Mouse (Mus musculus) embryonic facial prominence, embryonic 13.5 days (tissue): ENCODE data around the gene 1110065P20Rik. TPM values are rescaled to one million over a fixed set of nuclear protein-coding genes. Genes with fewer than 3 reads are reported as not detected.

Source experiments
- ATAC-seq: fragments of 200-750 bp; cut with Nextera tagmentation; 2 replicates; pipeline ENCODE4 v1.8.0; 2017; ENCODE audit warnings: low read depth; ENCODE audit not compliant: insufficient number of reproducible peaks, insufficient read depth, low FRiP score, low TSS enrichment
- H3K27ac ChIP-seq: fragments of 300-500 bp; sonication (generic); 2 replicates; pipeline ENCODE4 v1.5.1; 2015; ENCODE audit warnings: moderate library complexity, mild to moderate bottlenecking, inconsistent platforms
- H3K27me3 ChIP-seq: fragments of 300-500 bp; sonication (generic); 2 replicates; pipeline ENCODE4 v1.6.1; 2015; ENCODE audit warnings: mild to moderate bottlenecking, inconsistent platforms
- H3K36me3 ChIP-seq: fragments of 300-500 bp; sonication (generic); 2 replicates; pipeline ENCODE4 v1.6.1; 2015; ENCODE audit warnings: mild to moderate bottlenecking, inconsistent platforms
- H3K4me1 ChIP-seq: fragments of 300-500 bp; sonication (generic); 2 replicates; pipeline ENCODE4 v1.6.1; 2015; ENCODE audit warnings: inconsistent platforms
- H3K4me2 ChIP-seq: fragments of 300-500 bp; sonication (generic); 2 replicates; pipeline ENCODE4 v1.6.1; 2015; ENCODE audit warnings: moderate library complexity, mild to moderate bottlenecking, inconsistent platforms
- H3K4me3 ChIP-seq: fragments of 300-500 bp; sonication (generic); 2 replicates; pipeline ENCODE4 v1.5.1; 2015; ENCODE audit warnings: mild to moderate bottlenecking, inconsistent platforms
- H3K9ac ChIP-seq: fragments of 300-500 bp; sonication (generic); 2 replicates; pipeline ENCODE4 v1.6.1; 2015; ENCODE audit warnings: mild to moderate bottlenecking, inconsistent platforms
- H3K9me3 ChIP-seq: fragments of 300-500 bp; sonication (generic); 2 replicates; pipeline ENCODE4 v1.6.1; 2016; ENCODE audit warnings: inconsistent platforms
- WGBS: fragments of 180-500 bp; shearing (Covaris S2); methylation state at CpG from one replicate; pipeline ENCODE4 v1.1.7; 2015; ENCODE audit warnings: mixed read lengths; 5-methylcytosine and 5-hydroxymethylcytosine counted together
- polyA plus RNA-seq: library from polyadenylated mRNA; unstranded; fragments of >200 nt; fragmentation: Nextera tagmentation; extraction: Ambion mirVana; gene quantifications from 2 replicates; pipeline ENCODE4 v1.2.1, GENCODE M21; 2015

The 1110065P20Rik gene
- polyA plus RNA-seq, 1 experiment from 2014 or later: 60.0 TPM

- H3K4me2 ChIP-seq: no peak overlapping the region
- no peaks in the 10 kb centered on the region for H3K4me1 ChIP-seq
- peaks cover 7% of the 10 kb centered on the region; the same call in 1 of the 2 replicates for H3K9me3 ChIP-seq
- 94% methylated on average over 1 of the region's 1 CpGs for WGBS
- H3K9ac ChIP-seq: no peak overlapping the region
- no peak overlapping the region for H3K4me3 ChIP-seq
- H3K27me3 ChIP-seq: no peaks in the 10 kb centered on the region
- no peaks in the 10 kb centered on the region for H3K36me3 ChIP-seq
- no peak for ATAC-seq
- no peak overlapping the region for H3K27ac ChIP-seq
Measured at GRCm38 (mm10) chr4:124872719-124873118, 21.7 kb upstream of the 1110065P20Rik start.

DNA sequence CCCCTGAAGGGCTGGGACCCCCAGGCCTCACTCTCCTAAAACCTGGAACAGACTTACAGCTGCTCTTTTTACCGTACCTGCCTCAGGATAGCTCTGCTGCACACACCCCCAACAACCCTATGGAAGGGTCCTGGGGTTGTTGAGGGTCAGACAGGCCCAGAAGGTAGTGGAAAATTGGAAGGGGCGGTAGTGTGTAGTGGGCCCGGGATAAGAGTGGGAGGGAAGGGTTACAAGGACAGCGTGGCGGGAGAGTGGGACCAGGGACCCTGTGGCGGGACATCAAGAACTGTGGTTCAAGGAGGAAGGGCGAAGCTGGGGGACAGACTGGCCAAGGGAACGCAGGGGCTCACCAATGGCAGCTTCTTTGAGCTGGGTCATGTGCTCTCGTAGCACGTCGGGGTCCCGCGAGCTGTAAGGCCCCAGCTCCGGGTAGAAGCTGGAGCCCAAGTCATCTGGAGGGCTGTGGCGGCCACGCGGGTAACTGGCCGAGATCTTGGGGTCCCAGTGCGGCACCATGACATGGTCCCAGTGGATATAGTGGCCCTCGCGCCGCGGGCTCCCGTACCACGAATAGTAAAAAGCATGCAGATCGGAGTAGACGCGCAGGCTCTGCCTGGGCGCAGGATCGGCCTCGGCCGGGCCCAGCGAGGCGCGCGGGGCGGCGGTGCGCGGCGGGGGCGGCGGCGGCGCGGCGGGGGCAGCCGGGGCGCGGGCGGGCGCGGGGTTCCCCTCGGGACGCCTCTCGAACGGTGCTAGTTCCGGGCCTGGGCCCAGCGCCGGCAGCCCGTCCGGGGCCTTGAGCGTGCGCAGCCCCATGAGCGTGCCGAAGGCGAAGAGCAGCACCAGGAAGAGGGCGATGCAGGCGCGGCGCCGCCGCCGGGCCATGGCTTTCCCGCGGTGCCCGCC, 10.5 kb upstream of the 1110065P20Rik start, which contains the start of gene Maneal:
Gene Maneal (minus strand): TSS at position 889 of the 906 bp plus-strand sequence.
- 3% methylated on average over 56 of the region's 77 CpGs for WGBS
- peaks cover 13% of the 10 kb centered on the region for H3K4me1 ChIP-seq
- H3K9me3 ChIP-seq: no peaks in the 10 kb centered on the region
- H3K27ac ChIP-seq: no peak within 1 kb of the TSS
- peaks cover 40% of the 10 kb centered on the region for H3K27me3 ChIP-seq
- H3K36me3 ChIP-seq: peaks cover 6% of the 10 kb centered on the region; the same call in 1 of the 2 replicates
- 0 out of 2 replicates have a peak, but pooled peaks have one; percentile 34 for ATAC-seq
- H3K9ac ChIP-seq: peak within 1 kb of the TSS; percentile 67
- H3K4me2 ChIP-seq: peak within 1 kb of the TSS; percentile 90
- H3K4me3 ChIP-seq: peak within 1 kb of the TSS; percentile 62

DNA sequence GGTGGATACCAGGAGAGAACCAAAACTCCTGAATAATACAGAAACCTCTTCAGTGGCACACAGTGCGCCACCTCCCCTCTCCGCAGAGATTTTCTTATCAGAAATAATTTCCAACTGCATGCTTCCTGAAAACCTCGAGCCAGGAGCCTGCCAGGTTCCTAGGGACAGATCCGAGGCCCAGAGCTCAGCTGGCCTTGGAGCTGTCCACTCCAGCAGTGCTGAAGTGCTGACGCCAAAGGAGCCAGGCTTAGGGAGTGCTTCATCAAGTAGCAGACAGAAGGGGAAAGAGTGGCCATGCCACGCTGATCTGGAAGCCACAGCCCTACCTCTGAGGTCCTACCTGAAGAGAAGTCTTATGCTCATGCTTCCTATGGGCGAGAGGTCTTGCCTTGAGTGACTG, 9.4 kb upstream of the 1110065P20Rik start:
- H3K4me3 ChIP-seq: no peak overlapping the region

GRCm38 (mm10) chr4:124858370-124858769, 7.4 kb upstream of the 1110065P20Rik start:
- H3K36me3 ChIP-seq: peaks cover 34% of the 10 kb centered on the region
- H3K27me3 ChIP-seq: peaks cover 29% of the 10 kb centered on the region
- 61% methylated on average over 5 of the region's 5 CpGs for WGBS
- H3K4me1 ChIP-seq: peaks cover 13% of the 10 kb centered on the region
- H3K27ac ChIP-seq: no peak overlapping the region
- H3K4me3 ChIP-seq: no peak overlapping the region
- H3K9me3 ChIP-seq: no peaks in the 10 kb centered on the region
- H3K9ac ChIP-seq: no peak overlapping the region
- no peak overlapping the region for H3K4me2 ChIP-seq
- ATAC-seq: no peak

More for the DNA sequence above, 9.4 kb upstream of the 1110065P20Rik start:
- Histone ChIP-seq H3K4me1 (peaks cover 13% of the 10 kb centered on the region), H3K36me3 (peaks cover 16% of the 10 kb centered on the region), H3K27me3 (peaks cover 40% of the 10 kb centered on the region), H3K9me3 (no peaks in the 10 kb centered on the region), H3K4me2 (no peak overlapping the region), H3K27ac (no peak overlapping the region), H3K9ac (no peak overlapping the region)
- no peak for ATAC-seq
- WGBS: 13% methylated on average over 7 of the region's 7 CpGs

GRCm38 (mm10) chr4:124856294-124856693, 5.3 kb upstream of the 1110065P20Rik start:
- H3K9ac ChIP-seq: no peak overlapping the region
- H3K9me3 ChIP-seq: no peaks in the 10 kb centered on the region
- H3K4me2 ChIP-seq: no peak overlapping the region
- peaks cover 16% of the 10 kb centered on the region for H3K4me1 ChIP-seq
- WGBS: 93% methylated on average over 8 of the region's 8 CpGs
- H3K27ac ChIP-seq: no peak overlapping the region
- peaks cover 39% of the 10 kb centered on the region for H3K36me3 ChIP-seq
- no peak overlapping the region for H3K4me3 ChIP-seq
- no peak for ATAC-seq
- peaks cover 8% of the 10 kb centered on the region for H3K27me3 ChIP-seq

- ATAC-seq: peak; percentile 89
- H3K27me3 ChIP-seq: no peaks in the 10 kb centered on the region
- WGBS: under 1% methylated on average over 80 of the region's 90 CpGs
Measured at GRCm38 (mm10) chr4:124850261-124850913, 609 bp downstream of the 1110065P20Rik start, which contains the start of gene Yrdc. Gene Yrdc, plus strand, starts transcription at chr4:124850679.

DNA sequence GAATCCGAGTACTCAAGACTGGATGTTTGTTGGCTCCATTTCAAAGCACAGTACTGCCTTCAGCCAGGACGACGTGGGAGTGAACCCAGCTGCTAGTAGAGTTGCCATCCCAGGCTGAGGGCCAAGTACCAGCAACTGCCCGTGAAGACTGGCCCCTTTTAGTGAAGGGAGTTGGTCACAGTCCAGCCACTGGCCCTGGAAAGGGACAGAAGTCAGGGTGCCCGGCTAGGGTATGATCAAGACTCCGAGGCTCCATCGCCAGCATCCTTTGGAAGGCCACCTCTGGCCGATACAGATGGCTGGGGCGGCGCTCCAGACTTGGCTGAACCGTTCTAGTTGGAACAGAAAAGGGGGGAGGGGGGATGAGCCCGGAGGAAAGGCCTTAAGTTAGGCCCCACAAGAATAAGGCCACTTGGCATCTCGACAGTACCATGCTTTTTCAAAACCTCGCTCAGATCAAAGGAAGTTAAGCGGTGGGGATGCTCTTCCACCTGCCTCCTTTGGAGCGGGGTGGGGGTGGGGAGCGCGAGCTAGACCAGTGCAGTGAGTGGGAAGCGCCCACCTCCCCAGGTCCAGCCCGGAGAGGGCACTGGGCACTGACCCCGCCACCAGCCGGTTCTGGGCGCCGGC, 1.2 kb downstream of the 1110065P20Rik start:
- no peaks in the 10 kb centered on the region for H3K9me3 ChIP-seq
- peak; percentile 63 for ATAC-seq
- WGBS: 3% methylated on average over 24 of the region's 24 CpGs
- H3K4me1 ChIP-seq: peaks cover 21% of the 10 kb centered on the region
- peak overlapping the region; percentile 79 for H3K4me2 ChIP-seq
- H3K27ac ChIP-seq: peak overlapping the region; percentile 93
- H3K27me3 ChIP-seq: no peaks in the 10 kb centered on the region
- H3K4me3 ChIP-seq: peak overlapping the region; percentile 98
- H3K9ac ChIP-seq: peak overlapping the region; percentile 90
- peaks cover 32% of the 10 kb centered on the region for H3K36me3 ChIP-seq

More at GRCm38 (mm10) chr4:124850261-124850913, 609 bp downstream of the 1110065P20Rik start, which contains the start of gene Yrdc:
- Histone ChIP-seq H3K4me3 (peak within 1 kb of the TSS; percentile 98), H3K27ac (peak within 1 kb of the TSS; percentile 93), H3K4me1 (peaks cover 21% of the 10 kb centered on the region), H3K9me3 (no peaks in the 10 kb centered on the region), H3K36me3 (peaks cover 36% of the 10 kb centered on the region), H3K9ac (peak within 1 kb of the TSS; percentile 90), H3K4me2 (peak within 1 kb of the TSS; percentile 79)

- Histone ChIP-seq H3K4me3 (no peak overlapping the region), H3K27ac (no peak overlapping the region), H3K27me3 (no peaks in the 10 kb centered on the region), H3K36me3 (peaks cover 26% of the 10 kb centered on the region), H3K4me1 (peaks cover 17% of the 10 kb centered on the region), H3K9ac (no peak overlapping the region; the same call in 1 of the 2 replicates), H3K9me3 (no peaks in the 10 kb centered on the region), H3K4me2 (no peak overlapping the region)
- 11% methylated on average over 8 of the region's 8 CpGs for WGBS
- ATAC-seq: no peak
Measured at GRCm38 (mm10) chr4:124847573-124847972, 3.4 kb downstream of the 1110065P20Rik start.

- Histone ChIP-seq H3K4me2 (no peak overlapping the region), H3K4me1 (no peaks in the 10 kb centered on the region), H3K4me3 (no peak overlapping the region), H3K36me3 (peaks cover 58% of the 10 kb centered on the region), H3K9ac (no peak overlapping the region), H3K27ac (no peak overlapping the region), H3K9me3 (no peaks in the 10 kb centered on the region), H3K27me3 (no peaks in the 10 kb centered on the region)
- 51% methylated on average over 11 of the region's 11 CpGs for WGBS
- 0 out of 2 replicates have a peak, but pooled peaks have one; percentile 58 for ATAC-seq
Measured at GRCm38 (mm10) chr4:124843493-124843892, 7.5 kb downstream of the 1110065P20Rik start.

GRCm38 (mm10) chr4:124840998-124841397, 10.0 kb downstream of the 1110065P20Rik start:
- peaks cover 62% of the 10 kb centered on the region for H3K36me3 ChIP-seq
- no peaks in the 10 kb centered on the region for H3K4me1 ChIP-seq
- 97% methylated on average over 1 of the region's 1 CpGs for WGBS
- no peak for ATAC-seq
- no peak overlapping the region for H3K4me2 ChIP-seq
- no peak overlapping the region for H3K4me3 ChIP-seq
- no peaks in the 10 kb centered on the region for H3K27me3 ChIP-seq
- no peak overlapping the region for H3K9ac ChIP-seq
- no peak overlapping the region for H3K27ac ChIP-seq
- H3K9me3 ChIP-seq: no peaks in the 10 kb centered on the region

- Histone ChIP-seq H3K4me2 (no peak overlapping the region), H3K4me3 (no peak overlapping the region), H3K9me3 (no peaks in the 10 kb centered on the region), H3K27me3 (no peaks in the 10 kb centered on the region), H3K36me3 (peaks cover 73% of the 10 kb centered on the region), H3K27ac (no peak overlapping the region), H3K9ac (no peak overlapping the region), H3K4me1 (no peaks in the 10 kb centered on the region)
- 83% methylated on average over 14 of the region's 14 CpGs for WGBS
- no peak for ATAC-seq
Measured at GRCm38 (mm10) chr4:124838035-124838700, 12.8 kb downstream of the 1110065P20Rik start.
